Mouse (Mus musculus) fibroblast of lung, adult 2 months (primary cell): ENCODE results near the gene Cnih1.
"Not testable (repeated sequence)": the region's sequence is repeated elsewhere in the genome, so short reads cannot be mapped to it uniquely, and the experiment has no call there.

Source experiments
- DNase-seq: peaks from one replicate; pipeline ENCODE4 v3.0.0-alpha.2; 2011; ENCODE audit warnings: low read depth

Gene Cnih1

DNA sequence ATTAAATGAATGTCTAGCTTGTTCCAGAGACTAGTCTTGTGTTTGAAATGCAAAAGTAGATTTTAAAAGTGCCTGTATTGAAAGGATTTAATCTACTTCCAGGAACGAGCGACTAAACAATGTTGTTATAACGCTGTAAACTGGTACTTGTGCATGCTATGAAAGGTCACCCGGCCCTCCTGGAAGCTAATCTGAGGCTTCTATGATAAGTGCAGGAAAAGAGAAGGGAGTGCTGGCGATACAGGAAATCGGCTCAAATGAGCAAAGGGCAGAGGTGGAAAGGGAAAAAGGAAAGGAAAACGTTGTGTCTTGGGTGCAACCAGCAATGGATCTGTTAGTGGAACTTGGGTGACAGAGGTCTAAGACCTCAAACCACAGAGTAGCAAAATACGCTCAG is 292 bp upstream of the Cnih1 start:
- DNase-seq = no peak

DNA sequence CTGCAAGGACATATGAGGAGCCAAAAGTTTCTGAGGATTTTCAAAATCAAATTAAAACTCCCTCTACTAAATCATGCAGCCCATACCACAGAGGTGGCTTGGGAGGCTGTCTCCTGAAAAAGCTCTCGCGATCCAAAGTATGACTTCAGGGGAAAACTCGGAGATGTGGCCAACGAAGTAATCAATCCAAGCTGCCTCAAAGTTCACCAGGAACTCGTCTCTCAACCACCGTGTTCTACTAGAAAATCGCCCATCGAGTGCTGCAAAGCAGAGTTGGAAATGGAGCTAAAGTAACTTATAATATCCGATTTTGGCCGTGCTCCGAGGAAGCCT is 791 bp downstream of the Cnih1 start:
- no peak for DNase-seq

DNA sequence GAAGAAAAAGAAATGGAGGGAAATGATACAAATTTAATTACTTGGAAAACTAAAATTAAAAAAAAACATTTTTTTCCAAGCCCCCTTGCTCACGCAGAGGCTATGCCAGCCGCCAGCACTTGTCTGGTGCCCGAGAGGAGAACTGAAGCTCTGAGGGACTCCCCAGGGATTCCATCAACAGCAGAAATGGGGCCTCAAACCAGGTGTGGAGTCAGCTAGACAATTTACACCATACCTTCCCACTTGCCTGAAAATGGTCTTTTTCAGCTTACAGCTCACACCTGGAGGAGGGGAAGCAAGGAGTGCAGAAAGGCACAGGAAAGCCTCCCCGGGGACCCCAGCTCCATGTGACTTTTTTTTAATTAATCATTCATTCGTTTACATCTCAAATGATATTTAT is 3.0 kb downstream of the Cnih1 start:
- DNase-seq = no peak

DNA sequence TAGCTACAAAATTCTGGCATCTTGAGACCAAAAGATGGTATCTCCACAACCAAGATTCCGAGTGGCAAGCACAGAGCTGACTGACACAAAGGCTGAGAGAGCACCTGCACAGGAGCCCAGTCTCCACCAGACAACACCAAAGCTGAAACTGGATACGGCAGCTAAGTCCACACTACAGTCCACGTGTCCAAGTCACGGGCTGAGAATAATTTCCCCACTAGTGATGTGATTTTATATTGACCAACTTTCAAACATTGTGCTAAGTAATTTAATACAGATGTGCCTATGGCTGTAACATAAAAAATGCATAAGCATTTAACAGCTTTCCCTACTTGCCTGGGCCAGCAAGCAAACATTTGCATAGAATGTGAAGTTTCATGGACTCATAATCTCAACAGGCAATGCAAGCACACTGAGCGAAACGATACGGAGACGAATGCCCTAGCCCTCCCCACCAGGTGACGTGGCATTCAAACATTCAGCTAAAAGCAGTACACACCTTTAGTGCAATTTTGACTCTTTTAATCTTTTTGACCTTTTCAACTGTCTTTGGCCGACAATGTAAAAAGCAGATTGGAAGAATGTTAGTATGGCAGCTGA is 4.8 kb downstream of the Cnih1 start:
- no peak for DNase-seq

DNA sequence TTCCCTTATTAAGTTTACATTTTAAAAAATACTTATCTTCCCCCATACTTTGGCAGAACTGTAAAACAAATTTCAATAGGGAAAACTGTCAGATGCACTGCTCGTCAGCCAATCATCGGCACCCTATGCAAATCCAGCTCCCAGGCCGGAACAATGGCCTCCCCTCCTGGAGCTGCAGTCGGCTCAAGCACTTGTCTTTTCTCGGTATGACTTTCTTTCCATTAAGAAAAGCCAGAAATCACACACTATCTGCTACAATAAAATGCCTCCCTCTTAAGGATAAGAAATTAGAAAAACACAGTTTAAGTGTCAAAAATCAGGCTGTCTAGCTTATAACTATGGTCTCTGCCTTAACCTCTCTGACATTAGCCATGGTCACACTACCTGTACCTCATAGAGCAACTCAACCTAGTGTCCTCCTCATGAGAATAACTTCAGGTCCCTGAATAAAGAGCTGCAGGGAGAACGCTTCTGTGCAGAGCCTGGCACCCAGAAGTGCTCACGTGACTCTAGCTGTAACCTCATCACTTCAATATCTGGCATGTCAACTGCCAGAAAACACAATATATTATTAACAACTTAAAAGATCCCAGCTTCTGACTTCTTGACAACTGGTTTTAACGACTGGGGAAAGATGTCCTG is 5.9 kb downstream of the Cnih1 start:
- no peak for DNase-seq

DNA sequence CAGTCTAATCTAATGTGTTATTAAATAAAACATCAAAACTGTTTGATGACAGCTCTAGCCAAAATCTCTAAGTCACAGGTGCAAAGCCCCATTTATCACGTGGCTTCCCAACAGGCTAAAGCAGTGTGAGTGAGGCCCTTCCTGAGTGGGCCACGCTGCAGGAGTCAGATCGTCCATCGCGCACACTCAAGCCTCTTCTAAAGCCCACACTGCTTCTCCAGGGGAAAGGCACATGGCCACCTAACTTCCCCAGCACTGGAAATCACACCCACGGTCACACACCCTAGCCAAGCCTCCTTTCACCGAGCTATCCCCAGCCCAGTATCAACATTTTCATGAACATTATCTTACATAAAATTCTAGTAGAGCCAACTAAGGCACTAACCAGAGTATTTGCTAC is 7.1 kb downstream of the Cnih1 start:
- no peak for DNase-seq

DNA sequence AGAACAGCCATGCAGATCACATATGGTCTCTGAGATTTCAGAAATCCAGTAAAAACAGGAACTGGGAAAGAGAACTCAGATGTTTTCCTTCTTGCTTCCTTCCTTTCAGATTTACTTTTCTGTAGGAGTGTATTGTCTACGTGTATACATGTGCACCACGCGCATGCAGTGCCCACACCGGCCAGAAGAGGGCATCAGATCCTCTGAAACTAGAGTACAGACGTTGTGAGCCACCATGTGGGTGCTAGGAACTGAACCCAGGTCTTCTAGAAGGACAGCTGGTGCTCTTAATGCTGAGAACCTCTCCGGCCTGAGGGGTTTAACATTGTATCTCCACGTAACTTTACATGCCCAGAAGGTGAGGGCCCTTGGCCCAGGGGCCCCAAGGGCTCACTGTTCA is 9.0 kb downstream of the Cnih1 start:
- no peak for DNase-seq

DNA sequence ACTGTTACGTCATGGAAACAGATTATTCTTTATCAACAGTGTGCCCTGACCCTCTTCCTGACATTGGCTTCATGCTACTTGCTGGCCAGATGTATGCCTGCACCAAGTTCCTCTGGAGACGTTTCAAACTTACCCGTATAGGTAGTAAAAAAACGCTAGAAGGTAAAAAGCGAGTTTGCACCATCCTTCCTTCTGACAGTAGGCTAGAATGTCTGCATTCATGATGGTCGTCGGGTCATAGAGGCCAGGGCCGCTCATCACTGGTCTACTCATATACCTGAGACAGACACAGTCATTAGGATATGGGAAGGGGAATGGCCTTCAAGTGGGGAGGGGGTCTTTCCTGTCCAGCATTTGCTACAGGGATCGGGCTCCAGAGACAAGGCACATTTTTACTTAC is 9.5 kb downstream of the Cnih1 start:
- no peak for DNase-seq

DNA sequence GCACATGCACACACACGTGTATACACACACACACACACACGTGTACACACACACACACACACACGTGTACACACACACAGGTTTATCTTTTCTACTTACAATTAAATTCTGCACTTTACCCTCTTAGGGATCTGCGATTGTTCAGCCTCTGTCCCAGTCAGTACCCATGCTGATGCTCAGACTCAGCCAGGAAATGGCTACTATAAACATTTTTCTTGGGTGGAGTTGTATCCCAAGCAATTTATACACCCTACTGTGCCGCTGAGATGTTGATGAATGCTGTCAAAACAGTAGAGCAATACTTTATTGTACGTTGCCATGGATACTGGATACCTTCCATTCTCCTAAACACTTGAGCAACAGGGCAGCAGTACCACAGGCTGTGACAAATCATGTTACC is 18.2 kb downstream of the Cnih1 start:
- no peak for DNase-seq

DNA sequence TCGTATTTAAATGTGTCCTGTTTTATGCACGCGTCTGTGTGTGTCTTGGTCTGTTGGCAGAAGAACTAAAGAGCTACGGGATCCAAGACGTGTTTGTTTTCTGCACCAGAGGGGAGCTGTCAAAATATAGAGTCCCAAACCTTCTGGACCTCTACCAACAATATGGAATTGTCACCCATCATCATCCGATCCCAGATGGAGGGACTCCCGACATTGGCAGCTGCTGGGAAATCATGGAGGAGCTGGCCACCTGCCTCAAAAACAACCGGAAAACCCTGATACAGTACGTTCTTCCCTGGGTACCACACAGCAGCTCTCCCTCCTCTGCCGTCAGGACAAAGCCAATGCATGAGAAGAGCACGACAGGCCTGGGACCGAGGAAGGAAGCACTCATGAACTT is 21.1 kb downstream of the Cnih1 start:
- no peak for DNase-seq

DNA sequence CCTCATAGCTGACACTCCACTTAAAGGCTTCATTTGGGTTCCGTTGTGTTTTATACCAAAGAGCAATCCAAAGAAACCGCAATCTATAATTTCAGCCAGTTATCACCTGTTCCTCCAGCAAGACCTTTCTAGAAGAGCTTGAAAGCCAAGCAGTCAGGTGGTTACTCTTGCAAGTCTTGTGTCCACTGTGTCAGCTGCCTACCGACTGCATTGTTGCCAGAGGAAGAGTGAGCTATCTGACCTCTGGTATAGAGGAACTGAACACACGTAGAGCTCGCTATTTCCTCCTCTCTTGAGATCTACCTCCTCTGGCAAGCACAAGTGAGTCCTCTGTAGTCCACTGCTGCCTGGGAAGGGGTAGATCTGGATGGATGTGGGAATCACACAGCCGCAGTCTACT is 27.0 kb downstream of the Cnih1 start:
- no peak for DNase-seq

DNA sequence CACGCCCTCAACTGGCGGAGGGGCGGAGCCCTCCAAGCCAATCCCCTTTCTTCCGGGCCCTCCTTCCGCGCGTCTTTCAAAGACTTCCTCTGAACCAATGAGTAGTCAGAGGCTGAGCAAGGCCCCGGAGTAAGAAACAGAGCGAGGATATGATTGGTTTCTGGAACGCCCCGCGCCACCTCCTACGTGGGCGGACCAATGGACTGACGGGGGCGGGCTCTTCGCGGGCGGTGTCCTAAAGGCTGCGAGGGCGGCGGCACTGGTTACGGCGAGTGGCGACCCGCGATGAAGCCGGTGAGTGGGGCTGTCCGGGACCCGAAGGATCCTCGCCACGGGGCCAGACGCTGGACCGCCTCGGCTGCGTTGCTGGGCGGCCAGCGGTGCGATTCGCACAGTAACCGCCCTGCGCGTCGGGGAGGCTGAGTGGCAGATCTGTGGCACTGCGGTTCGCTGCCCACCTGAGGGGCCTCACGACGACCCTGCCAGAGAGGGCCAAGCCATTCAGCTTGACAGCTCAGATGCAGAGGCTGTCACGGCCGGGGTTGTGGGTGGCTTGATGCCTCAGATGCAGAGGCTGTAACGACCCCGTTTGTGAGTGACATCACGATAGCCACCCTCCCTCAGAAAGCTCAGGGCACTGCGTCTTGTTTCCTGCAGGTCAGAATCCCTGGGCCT is 27.7 kb downstream of the Cnih1 start, which contains the start of gene Cdkn3:
Gene Cdkn3 (plus strand): TSS at position 187 of the 675 bp plus-strand sequence.
- peak; percentile 91 for DNase-seq

DNA sequence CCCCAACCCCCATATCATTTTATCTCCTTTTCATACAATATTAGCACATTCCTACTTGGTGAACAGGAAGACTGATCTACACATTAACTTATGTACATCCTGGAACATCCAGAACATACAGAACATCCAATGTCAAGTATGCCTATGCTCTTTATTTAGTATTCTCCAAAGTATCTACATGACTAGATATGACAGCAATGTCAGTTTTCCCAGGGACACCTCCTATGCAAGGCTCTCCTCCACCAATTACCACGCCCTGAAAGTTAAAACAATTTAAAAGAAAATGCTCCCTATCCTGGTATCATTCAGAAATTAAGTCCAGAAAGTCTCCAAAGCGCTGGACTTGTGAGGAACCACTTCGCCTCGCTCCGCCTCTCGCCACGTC is 28.2 kb downstream of the Cnih1 start:
- DNase-seq = no peak

DNA sequence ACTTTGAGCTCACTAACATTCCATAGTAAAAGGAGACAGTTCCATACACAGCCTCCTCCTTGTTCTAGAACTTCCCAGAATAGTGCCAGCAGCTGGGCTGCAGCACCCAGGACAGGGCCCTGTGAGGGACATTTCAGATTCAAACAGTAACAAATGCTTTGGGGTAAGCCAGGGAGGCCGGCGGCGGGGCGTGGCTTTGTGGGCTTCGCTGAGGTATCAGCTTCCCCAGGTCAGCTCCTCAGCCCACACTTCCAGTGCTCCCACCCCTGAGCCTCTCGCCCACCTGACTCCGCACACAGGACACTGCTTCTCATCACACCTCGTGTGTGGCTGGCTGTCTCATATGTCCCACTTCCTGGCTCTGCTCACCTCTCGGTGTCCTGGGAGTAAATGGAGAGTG is 30.5 kb downstream of the Cnih1 start:
- DNase-seq = no peak

DNA sequence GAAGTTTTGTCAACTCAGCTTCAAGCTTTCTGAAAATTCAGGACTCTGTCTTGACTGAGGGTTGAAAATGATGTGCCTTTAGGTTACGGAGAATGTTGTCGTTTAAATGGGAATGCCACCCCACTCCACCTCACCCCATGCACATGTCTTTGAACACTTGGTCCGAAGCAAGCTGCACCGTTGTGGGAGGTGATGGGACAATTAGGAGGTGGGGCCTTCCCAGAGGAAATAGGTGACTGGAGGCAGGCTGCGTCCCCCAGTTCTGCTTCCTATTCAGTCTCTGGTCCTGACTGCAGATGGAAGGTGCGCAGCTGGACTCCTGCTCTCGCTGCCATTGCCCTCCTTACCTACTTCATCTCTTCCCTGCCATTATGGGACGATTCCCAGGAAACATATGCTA is 32.4 kb downstream of the Cnih1 start:
- DNase-seq = no peak

DNA sequence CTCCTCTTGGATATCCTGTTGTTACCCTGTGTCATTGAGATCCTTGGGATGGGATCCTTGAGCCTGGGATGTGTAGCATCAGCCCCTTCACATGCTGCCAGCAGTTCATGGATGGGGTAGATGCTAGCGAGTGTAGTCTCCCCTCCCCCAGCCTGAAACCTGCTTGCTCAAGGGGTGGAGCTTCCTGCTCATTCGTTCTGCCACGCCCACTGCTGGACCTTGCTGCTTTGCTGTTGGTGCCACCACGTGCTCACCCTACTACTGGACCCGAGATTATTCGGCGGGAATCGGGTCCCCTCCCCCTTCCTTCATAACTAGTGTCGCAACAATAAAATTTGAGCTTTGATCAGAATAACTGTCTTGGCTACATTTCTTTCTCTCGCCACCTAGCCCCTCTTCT is 33.8 kb downstream of the Cnih1 start:
- not testable (repeated sequence) for DNase-seq

DNA sequence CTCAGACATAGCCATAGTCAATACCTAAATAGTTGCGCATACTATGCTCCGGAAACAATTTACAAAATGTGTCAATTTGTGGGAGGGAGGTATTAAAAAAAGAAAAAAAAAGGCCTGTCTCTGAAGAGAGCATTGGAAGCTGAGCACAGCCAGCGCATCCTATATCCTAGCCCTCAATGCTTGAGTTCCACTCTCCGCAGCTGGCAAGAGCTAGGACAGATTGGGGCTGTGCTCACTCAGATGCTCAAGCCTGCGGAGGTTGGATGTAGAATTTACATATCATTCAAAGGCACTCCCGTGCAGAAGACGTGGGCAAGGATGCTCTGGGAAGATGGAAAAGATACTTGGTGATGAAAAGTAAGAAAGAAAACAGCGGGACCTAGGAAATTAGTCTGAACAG is 42.8 kb downstream of the Cnih1 start:
- DNase-seq = no peak

DNA sequence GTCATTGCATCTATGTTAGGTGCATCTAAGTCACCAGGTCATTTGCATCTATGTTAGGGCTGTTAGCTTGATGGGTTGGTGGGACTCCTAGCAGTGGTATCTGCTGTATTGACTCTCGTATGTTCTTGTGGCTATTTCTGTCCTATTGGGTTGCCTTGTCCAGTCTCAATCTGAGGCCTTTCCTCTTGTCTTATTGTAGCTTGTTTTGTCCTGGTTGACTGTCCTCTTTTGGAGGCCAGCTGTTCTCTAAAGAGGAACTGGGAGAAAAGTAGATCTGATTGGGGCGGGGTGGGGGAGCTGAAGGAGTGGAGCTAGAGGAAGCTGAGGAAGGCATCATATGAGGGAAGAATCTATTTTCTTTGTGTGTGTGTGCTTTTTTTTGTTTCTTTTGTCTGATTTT is 45.5 kb downstream of the Cnih1 start:
- DNase-seq = no peak

DNA sequence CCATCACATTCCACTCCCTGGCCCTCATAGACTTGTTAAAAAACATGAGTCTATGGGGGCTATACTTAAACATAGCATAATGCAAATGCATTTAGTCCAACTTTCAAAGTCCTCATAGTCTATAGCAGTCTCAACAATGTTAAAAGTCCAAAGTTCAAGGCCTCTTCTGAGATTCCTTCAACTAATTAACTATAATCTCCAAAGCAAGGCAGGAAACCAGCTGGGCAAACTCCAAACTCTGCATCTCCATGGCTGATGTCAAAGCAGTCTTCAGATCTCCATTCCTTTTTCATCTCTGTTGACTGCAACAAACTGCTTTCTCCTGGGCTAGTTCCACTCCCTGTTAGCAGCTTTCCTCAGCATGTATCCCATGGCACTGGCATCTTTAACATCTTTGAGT is 50.9 kb downstream of the Cnih1 start:
- not testable (repeated sequence) for DNase-seq

DNA sequence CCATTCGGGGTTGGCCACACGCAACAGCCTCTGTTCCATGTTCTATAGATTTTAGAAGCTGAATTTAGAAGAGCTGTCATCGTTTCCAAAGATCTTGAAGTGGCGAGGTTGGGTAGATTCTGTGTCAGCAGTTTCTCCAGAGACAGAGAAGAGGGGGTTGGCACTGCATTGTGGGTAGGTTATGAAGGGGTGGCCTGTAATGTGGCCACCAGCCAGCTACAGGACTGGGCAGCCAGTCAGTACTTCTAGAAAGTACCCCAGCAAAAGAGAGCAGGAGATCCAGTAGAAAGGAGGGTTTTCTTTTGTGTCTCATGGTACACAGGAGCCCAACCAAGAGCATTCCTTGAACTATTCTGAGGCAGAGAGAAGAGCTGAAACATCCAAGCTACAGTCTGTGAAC is 51.8 kb downstream of the Cnih1 start:
- DNase-seq = no peak

DNA sequence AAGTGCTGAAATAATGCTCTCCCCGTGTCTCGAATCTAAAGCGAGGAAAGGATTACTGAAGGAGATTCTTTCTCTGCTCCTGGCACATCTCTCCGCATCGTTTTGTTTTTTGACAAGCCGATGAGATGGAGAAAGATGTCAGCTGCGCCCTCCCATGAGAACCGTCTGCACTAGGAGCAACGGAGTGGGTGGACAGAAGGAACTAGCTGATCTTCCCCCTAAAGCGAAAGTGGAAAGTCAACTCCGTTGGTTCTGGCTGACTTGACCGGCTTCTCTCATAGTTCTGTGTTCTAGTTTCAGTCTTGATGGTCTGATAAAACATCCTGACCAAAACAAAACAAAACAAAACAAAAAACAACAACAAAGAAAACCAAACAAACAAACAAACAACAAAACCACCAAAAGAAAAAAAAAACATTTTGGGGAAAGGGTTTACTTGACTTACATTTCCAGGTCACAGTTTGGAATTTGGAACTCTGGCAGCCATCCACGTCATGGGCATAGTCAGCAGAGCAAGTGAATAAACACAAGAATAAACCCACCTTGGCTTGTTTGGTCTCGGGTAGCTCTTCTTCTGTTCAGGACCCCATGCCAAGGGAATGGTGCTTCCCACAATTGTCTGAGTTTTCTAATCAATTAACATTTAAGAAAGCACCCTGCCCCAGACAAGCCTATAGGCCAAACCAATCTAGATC is 53.3 kb downstream of the Cnih1 start:
- no peak for DNase-seq

DNA sequence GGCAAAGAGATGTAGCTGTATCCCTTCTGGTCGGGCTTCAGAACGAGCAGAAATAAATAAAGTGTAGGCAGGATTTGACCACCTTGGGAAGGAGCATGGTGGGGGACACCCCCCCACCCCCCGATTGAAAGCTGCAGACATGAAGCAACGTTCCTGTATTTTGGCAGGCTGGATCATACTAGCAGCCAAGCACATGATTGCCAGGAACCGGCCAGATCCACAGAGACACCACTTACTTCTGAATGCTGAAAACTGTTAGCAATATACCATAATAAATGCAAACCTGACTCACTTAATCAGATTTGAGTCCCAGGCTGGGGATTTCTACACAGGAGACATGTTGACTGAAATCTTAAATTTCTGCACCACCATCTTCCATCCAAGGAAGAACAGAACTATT is 53.9 kb downstream of the Cnih1 start:
- no peak for DNase-seq

DNA sequence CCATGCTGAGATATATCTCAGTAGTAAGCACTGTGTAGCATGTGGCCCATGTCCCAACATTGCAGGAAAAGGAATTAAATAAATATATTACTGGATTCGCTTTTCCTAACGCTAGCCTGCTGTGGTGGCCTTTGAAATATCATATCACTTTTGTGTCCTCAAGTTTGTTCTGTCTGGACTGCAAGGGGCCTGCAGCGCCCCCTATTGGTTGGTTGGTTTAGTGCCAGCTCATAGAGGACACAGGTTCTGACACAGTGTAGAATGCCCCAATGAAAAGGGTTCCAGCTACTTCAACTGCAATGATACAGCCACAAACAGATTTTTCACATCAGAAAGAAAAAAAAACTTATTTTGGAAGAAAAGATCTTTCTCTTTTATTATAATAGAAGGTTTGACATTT is 62.5 kb downstream of the Cnih1 start:
- no peak for DNase-seq
